In genomic region chr5:140564896-140565295, GRCm38 (mm10) we compare ENCODE assay signal across 14 mouse cellular contexts. TPM values are rescaled to one million over a fixed set of nuclear protein-coding genes. Genes with fewer than 3 reads are reported as not detected.
DNase-seq lines count a peak whose midpoint lies in the region; ATAC-seq and TF ChIP-seq lines count a peak whose summit lies in the region.
"Had no signal": no experiment of that assay in that cellular context is flagged by ENCODE, and none has a peak within 500 bp of the region (broad histone marks: within the 10 kb centered on the region; RNA-seq: fewer than 3 reads in every experiment).

Gene Grifin (minus strand): TSS chr5:140565071.

- peak within 1 kb of the TSS; percentile 71 for H3K27ac ChIP-seq in hindbrain, embryonic 10.5 days
- no peak within 1 kb of the TSS for H3K27ac ChIP-seq in hindbrain, embryonic 12.5 days
- H3K27ac ChIP-seq in liver, embryonic 14.5 days, result no peak within 1 kb of the TSS

- no peak within 1 kb of the TSS; the same call in 1 of the 2 replicates for H3K9ac ChIP-seq in hindbrain, embryonic 12.5 days
- no peak within 1 kb of the TSS; the same call in 1 of the 2 replicates for H3K9ac ChIP-seq in liver, embryonic 14.5 days (replicated peaks)

- TF ChIP-seq CTCF in liver, embryonic 14.5 days (IDR thresholded peaks at IDR 0.05; ENCODE audit: low read depth), result no peak

- no peak within 1 kb of the TSS for H3K4me2 ChIP-seq in hindbrain, embryonic 12.5 days (replicated peaks)
- H3K4me2 ChIP-seq in liver, embryonic 14.5 days (ENCODE audit: low read depth), result peak within 1 kb of the TSS; percentile 33

- peak; percentile 23 for DNase-seq in CD4-positive, CD25-positive, alpha-beta regulatory T cell, adult 2 months (ENCODE audit: low read depth, low spot score)
- DNase-seq in hindbrain, embryonic 10.5 days (ENCODE audit: low spot score), result no peak
- peak; percentile 51 for DNase-seq in c-Kit-positive CD71-positive TER-119-positive erythroid progenitor cells, embryonic 14.5 days (ENCODE audit: low spot score)
- DNase-seq in liver, embryonic 14.5 days (ENCODE audit: low read depth in 3 of 3, low spot score in 3 of 3), result peak; percentile 33 to 59 (median 36)
- DNase-seq in embryo, embryonic 11 days, result no peak
- DNase-seq in left cerebral cortex, postnatal 10 days (ENCODE audit: extremely low spot score in 1 of 2, low spot score in 2 of 2), result no peak
- DNase-seq: lung, adult 18-20 months had no signal

- WGBS in hindbrain, embryonic 10.5 days, result 84% methylated on average over 4 of the region's 4 CpGs
- 79% methylated on average over 4 of the region's 4 CpGs for WGBS in hindbrain, embryonic 12.5 days
- WGBS in liver, embryonic 14.5 days (ENCODE audit: insufficient replicate concordance), result 33% methylated on average over 4 of the region's 4 CpGs

- no peak within 1 kb of the TSS for H3K4me3 ChIP-seq in hindbrain, embryonic 10.5 days
- no peak within 1 kb of the TSS for H3K4me3 ChIP-seq in hindbrain, embryonic 12.5 days
- H3K4me3 ChIP-seq in liver, embryonic 14.5 days (ENCODE audit: insufficient read depth in 1 of 2, low read depth in 2 of 2, low read length in 2 of 2), result no peak within 1 kb of the TSS

- intact Hi-C loops in left cerebral cortex, postnatal 10 days (cut with DNase I), result no loop called here

- H3K27me3 ChIP-seq in hindbrain, embryonic 10.5 days (ENCODE audit: insufficient read depth, poor library complexity, severe bottlenecking), result peaks cover 5% of the 10 kb centered on the region; the same call in 1 of the 2 replicates
- H3K27me3 ChIP-seq in hindbrain, embryonic 12.5 days, result 0 out of 2 replicates have a peak, but pooled peaks cover 2% of the 10 kb centered on the region
- H3K27me3 ChIP-seq in liver, embryonic 14.5 days (ENCODE audit: control insufficient read depth, insufficient read depth, low read length), result no peaks in the 10 kb centered on the region

- H3K4me1 ChIP-seq in hindbrain, embryonic 10.5 days (replicated peaks), result peaks cover 61% of the 10 kb centered on the region
- peaks cover 22% of the 10 kb centered on the region for H3K4me1 ChIP-seq in hindbrain, embryonic 12.5 days
- H3K4me1 ChIP-seq in liver, embryonic 14.5 days (replicated peaks; ENCODE audit: control insufficient read depth in 2 of 2, insufficient read depth in 2 of 2, low read length in 1 of 2), result peaks cover 21 to 39% of the 10 kb centered on the region in 2 experiments

- no peaks in the 10 kb centered on the region for H3K36me3 ChIP-seq in hindbrain, embryonic 10.5 days
- H3K36me3 ChIP-seq in hindbrain, embryonic 12.5 days, result no peaks in the 10 kb centered on the region
- H3K36me3 ChIP-seq in liver, embryonic 14.5 days (replicated peaks; ENCODE audit: control insufficient read depth, insufficient read depth, low read depth), result no peaks in the 10 kb centered on the region

- no peaks in the 10 kb centered on the region for H3K9me3 ChIP-seq in hindbrain, embryonic 10.5 days
- H3K9me3 ChIP-seq in hindbrain, embryonic 12.5 days (replicated peaks), result no peaks in the 10 kb centered on the region
- no peaks in the 10 kb centered on the region for H3K9me3 ChIP-seq in liver, embryonic 14.5 days (ENCODE audit: control insufficient read depth, low read length)

- ATAC-seq in CD4-positive, CD25-positive, alpha-beta regulatory T cell, adult 4 months, result no peak
- no peak for ATAC-seq in hindbrain, embryonic 12.5 days (ENCODE audit: low FRiP score)
- ATAC-seq in liver, embryonic 14.5 days (ENCODE audit: insufficient read depth), result peak; percentile 88

- TF ChIP-seq EP300 in liver, embryonic 14.5 days (IDR thresholded peaks at IDR 0.05; ENCODE audit: low read depth), result no peak

RNA-seq across cellular contexts. Expression of gene Grifin, which starts in this region (rescaled TPM):
- 1 to 10 TPM; 1.5 to 3.8 TPM for polyA plus RNA-seq in CD4-positive, CD25-positive, alpha-beta regulatory T cell, adult 4 months (2017; shearing (Covaris generic))
- polyA plus RNA-seq in hindbrain, embryonic 10.5 days (2016; fragmentation: Nextera tagmentation; extraction: Ambion mirVana), result not detected in 2 replicates
- polyA plus RNA-seq in hindbrain, embryonic 12.5 days (2016; fragmentation: Nextera tagmentation; extraction: Ambion mirVana), result not detected in 2 replicates
- 2.5 and 2.7 TPM in 2 replicates for polyA plus RNA-seq in liver, embryonic 14.5 days (2012; rRNA removed)
- polyA plus RNA-seq in liver, embryonic 14.5 days (2014; fragmentation: Nextera tagmentation; extraction: Ambion mirVana), result 2.3 and 4.0 TPM in 2 replicates
- total RNA-seq in left cerebral cortex, postnatal 10 days (2021), result not detected
- total RNA-seq: adrenal gland, postnatal 14 days; megakaryocyte-erythroid progenitor cell, adult 5-6 weeks; neutrophil, adult 5-6 weeks had no signal
- polyA plus RNA-seq: gonadal fat pad, adult 2 months; small intestine, adult 2 months had no signal

Comparison
In these comparisons a context has a peak if more than half of its experiments do, and no peak if none do; other contexts are left out.
1. DNase-seq: peak in CD4-positive, CD25-positive, alpha-beta regulatory T cell, adult 2 months (single experiment), c-Kit-positive CD71-positive TER-119-positive erythroid progenitor cells, embryonic 14.5 days (single experiment) and liver, embryonic 14.5 days (3 of 3); none in hindbrain, embryonic 10.5 days (single experiment), embryo, embryonic 11 days (single experiment) and left cerebral cortex, postnatal 10 days (0 of 2).